Mouse (Mus musculus) thymus, postnatal 10 days (tissue): ENCODE measurements around the gene Tnni3.

ENCODE experiments used
- DNase-seq, 2 experiments: peaks; one replicate each; pipeline ENCODE4 v3.0.0; 2021; ENCODE audit warnings: low spot score in 2 of 2

Gene Tnni3

GRCm38 (mm10) chr7:4521231-4522003 lies 2.6 kb downstream of the Tnni3 start:
- peak in 1 of 2 experiments; percentile 39 for DNase-seq

GRCm38 (mm10) chr7:4518487-4518886 lies 5.5 kb downstream of the Tnni3 start:
- no peak for DNase-seq

- no peak for DNase-seq
Measured at GRCm38 (mm10) chr7:4516332-4517050, 7.5 kb downstream of the Tnni3 start, which contains the start of gene Tnnt1. TSS of gene Tnnt1 (minus strand) at chr7:4516382.

- DNase-seq: no peak
Measured at GRCm38 (mm10) chr7:4515853-4516252, 8.2 kb downstream of the Tnni3 start.

- DNase-seq: no peak
Measured at GRCm38 (mm10) chr7:4513829-4514712, 10.0 kb downstream of the Tnni3 start.

- DNase-seq: peak in 1 of 2 experiments; percentile 55
Measured at GRCm38 (mm10) chr7:4513236-4513635, 10.8 kb downstream of the Tnni3 start.

GRCm38 (mm10) chr7:4511489-4512224 lies 12.4 kb downstream of the Tnni3 start:
- no peak for DNase-seq

GRCm38 (mm10) chr7:4509863-4510608 lies 14.0 kb downstream of the Tnni3 start:
- peak; percentile 75 to 85 for DNase-seq

- no peak for DNase-seq
Measured at GRCm38 (mm10) chr7:4508739-4509116, 15.3 kb downstream of the Tnni3 start.

- DNase-seq: no peak
Measured at GRCm38 (mm10) chr7:4508062-4508738, 15.8 kb downstream of the Tnni3 start.

GRCm38 (mm10) chr7:4507220-4507619 lies 16.8 kb downstream of the Tnni3 start:
- no peak for DNase-seq

GRCm38 (mm10) chr7:4504646-4505435 lies 19.2 kb downstream of the Tnni3 start:
- DNase-seq: no peak

GRCm38 (mm10) chr7:4503858-4504257 lies 20.2 kb downstream of the Tnni3 start:
- DNase-seq: no peak

- no peak for DNase-seq
Measured at GRCm38 (mm10) chr7:4503100-4503499, 20.9 kb downstream of the Tnni3 start.

- no peak for DNase-seq
Measured at GRCm38 (mm10) chr7:4502421-4503090, 21.5 kb downstream of the Tnni3 start.

- peak; percentile 92 to 93 for DNase-seq
Measured at GRCm38 (mm10) chr7:4501558-4502397, 22.3 kb downstream of the Tnni3 start, which contains the start of gene Ppp1r12c. TSS of gene Ppp1r12c (minus strand) at chr7:4501680.

GRCm38 (mm10) chr7:4500892-4501471 lies 23.0 kb downstream of the Tnni3 start:
- DNase-seq: peak; percentile 43 to 58
